Mouse (Mus musculus) retina, embryonic 14.5 days (tissue): ENCODE data around the gene H2-Ob.

Source experiments
- DNase-seq: peaks from one replicate; pipeline ENCODE4 v3.0.0-alpha.2; 2015; ENCODE audit warnings: low spot score

The H2-Ob gene

GRCm38 (mm10) chr17:34238706-34239105 lies at the start of gene H2-Ob:
H2-Ob (plus strand) TSS chr17:34238903.
- peak; percentile 46 for DNase-seq

GRCm38 (mm10) chr17:34188986-34189385 lies 49.7 kb upstream of the H2-Ob start:
- no peak for DNase-seq

GRCm38 (mm10) chr17:34192852-34193251 lies 45.9 kb upstream of the H2-Ob start:
- DNase-seq, result no peak

GRCm38 (mm10) chr17:34193468-34193867 lies 45.2 kb upstream of the H2-Ob start:
- no peak for DNase-seq

GRCm38 (mm10) chr17:34194723-34195122 lies 44.0 kb upstream of the H2-Ob start:
- DNase-seq, result no peak

GRCm38 (mm10) chr17:34196491-34196890 lies 42.2 kb upstream of the H2-Ob start:
- DNase-seq, result no peak

- DNase-seq, result peak; percentile 77
Observed at GRCm38 (mm10) chr17:34196941-34197894, 41.5 kb upstream of the H2-Ob start, which contains the start of gene Psmb8. Psmb8 (plus strand) TSS chr17:34197721.

GRCm38 (mm10) chr17:34197904-34198520 lies 40.7 kb upstream of the H2-Ob start:
- no peak for DNase-seq

GRCm38 (mm10) chr17:34198521-34198912 lies 40.2 kb upstream of the H2-Ob start:
- DNase-seq, result no peak

- no peak for DNase-seq
Observed at GRCm38 (mm10) chr17:34199050-34199619, 39.6 kb upstream of the H2-Ob start.

- no peak for DNase-seq
Observed at GRCm38 (mm10) chr17:34200047-34200446, 38.7 kb upstream of the H2-Ob start.

- DNase-seq, result no peak
Observed at GRCm38 (mm10) chr17:34200772-34201505, 37.8 kb upstream of the H2-Ob start.

GRCm38 (mm10) chr17:34201506-34202055 lies 37.1 kb upstream of the H2-Ob start:
- no peak for DNase-seq

- DNase-seq, result no peak
Observed at GRCm38 (mm10) chr17:34202760-34203442, 35.8 kb upstream of the H2-Ob start.

- DNase-seq, result no peak
Observed at GRCm38 (mm10) chr17:34203444-34203843, 35.3 kb upstream of the H2-Ob start, which contains the start of gene Tap2. Tap2 (plus strand) TSS chr17:34203527.

GRCm38 (mm10) chr17:34204303-34205010 lies 34.2 kb upstream of the H2-Ob start:
- DNase-seq, result peak; percentile 82

GRCm38 (mm10) chr17:34205021-34205745 lies 33.5 kb upstream of the H2-Ob start:
- no peak for DNase-seq

GRCm38 (mm10) chr17:34205746-34206176 lies 32.9 kb upstream of the H2-Ob start:
- DNase-seq, result peak; percentile 58

GRCm38 (mm10) chr17:34206731-34207130 lies 32.0 kb upstream of the H2-Ob start:
- no peak for DNase-seq

GRCm38 (mm10) chr17:34207456-34207855 lies 31.2 kb upstream of the H2-Ob start:
- no peak for DNase-seq
